Mouse (Mus musculus) CH12.LX (cell line): Measurements from ENCODE around the gene Scarb2. TPM values are rescaled to one million over a fixed set of nuclear protein-coding genes. Genes with fewer than 3 reads are reported as not detected.
A peak's percentile ranks its signal among the peaks of the same experiment; 100 is the strongest.

Source experiments
- DNase-seq: peaks from one replicate; pipeline ENCODE4 v3.0.0-alpha.2; 2013; ENCODE audit errors: extremely low read depth
- H3K27ac ChIP-seq: 2 replicates; pipeline ENCODE4 v1.5.1; 2012; ENCODE audit warnings: low read depth, mild to moderate bottlenecking, control low read depth, moderate library complexity; ENCODE audit not compliant: insufficient read depth
- H3K27me3 ChIP-seq: replicated peaks from 2 replicates; pipeline ENCODE3; 2012; ENCODE audit warnings: inconsistent platforms
- H3K36me3 ChIP-seq, 2 experiments: replicated peaks in 1 of 2; 2 replicates each; pipeline versions ENCODE3 to v1.6.1; 2012; ENCODE audit warnings: inconsistent platforms in 1 of 2, low read length in 1 of 2, mild to moderate bottlenecking in 1 of 2, mixed read lengths in 1 of 2, moderate library complexity in 1 of 2; ENCODE audit not compliant: control insufficient read depth in 1 of 2, insufficient read depth in 1 of 2
- H3K4me1 ChIP-seq, 2 experiments: 2 replicates each; pipeline ENCODE4 v1.6.1; 2012; ENCODE audit warnings: inconsistent platforms in 1 of 2, moderate library complexity in 1 of 2; ENCODE audit not compliant: insufficient read depth in 2 of 2, control insufficient read depth in 1 of 2
- H3K4me2 ChIP-seq: 2 replicates; pipeline ENCODE4 v1.6.1; 2012; ENCODE audit warnings: low read depth, mild to moderate bottlenecking, control low read depth; ENCODE audit not compliant: poor library complexity, insufficient read depth, severe bottlenecking
- H3K4me3 ChIP-seq, 3 experiments: fragments of 150-350 bp in 1 of 3; sonication (generic) in 1 of 3; replicated peaks in 1 of 3; 2 replicates each; pipeline versions ENCODE3 to v1.5.1; 2011 to 2012; ENCODE audit warnings: low read depth in 2 of 3, low read length in 2 of 3, mild to moderate bottlenecking in 2 of 3, moderate library complexity in 2 of 3, control low read depth in 1 of 3, improper control_type of control experiment in 1 of 3, inconsistent platforms in 1 of 3, mixed read lengths in 1 of 3; ENCODE audit not compliant: poor library complexity in 1 of 3
- H3K79me2 ChIP-seq: replicated peaks from 2 replicates; pipeline ENCODE4 v1.6.1; 2012; ENCODE audit warnings: mild to moderate bottlenecking, moderate library complexity; ENCODE audit not compliant: control insufficient read depth, poor library complexity, insufficient read depth, severe bottlenecking; ENCODE audit errors: extremely low read depth
- H3K9ac ChIP-seq: 2 replicates; pipeline ENCODE4 v1.6.1; 2012; ENCODE audit warnings: low read depth, mild to moderate bottlenecking, control low read depth, moderate library complexity; ENCODE audit not compliant: insufficient read depth
- H3K9me3 ChIP-seq: replicated peaks from 2 replicates; pipeline ENCODE3; 2012; ENCODE audit warnings: low read length, inconsistent platforms, mixed read lengths
- BHLHE40 ChIP-seq: IDR thresholded peaks from 2 replicates; pipeline ENCODE4 v1.6.1; 2011; ENCODE audit warnings: mild to moderate bottlenecking, low read depth, low read length, improper control_type of control experiment
- E2F4 ChIP-seq: IDR thresholded peaks from 2 replicates; pipeline ENCODE4 v1.6.1; 2011; ENCODE audit warnings: low read depth, low read length, improper control_type of control experiment; ENCODE audit not compliant: insufficient replicate concordance
- EP300 ChIP-seq: IDR thresholded peaks from 2 replicates; pipeline ENCODE4 v1.6.1; 2011; ENCODE audit warnings: low read length, improper control_type of control experiment
- ETS1 ChIP-seq: conservative IDR thresholded peaks from 2 replicates; pipeline ENCODE4 v1.6.1; 2012; ENCODE audit warnings: low read depth, mild to moderate bottlenecking, inconsistent platforms, low read length, improper control_type of control experiment, moderate library complexity
- GABPA ChIP-seq: IDR thresholded peaks from 2 replicates; pipeline ENCODE4 v1.6.1; 2012; ENCODE audit warnings: low read depth, low read length, improper control_type of control experiment, inconsistent platforms; ENCODE audit not compliant: insufficient replicate concordance
- HCFC1 ChIP-seq: IDR thresholded peaks from 2 replicates; pipeline ENCODE4 v1.6.1; 2012; ENCODE audit warnings: low read depth, mild to moderate bottlenecking, inconsistent platforms, low read length, improper control_type of control experiment
- IRF4 ChIP-seq: IDR thresholded peaks from 2 replicates; pipeline ENCODE4 v1.6.1; 2014; ENCODE audit warnings: low read depth, mild to moderate bottlenecking, inconsistent platforms, low read length, improper control_type of control experiment
- MAFK ChIP-seq: IDR thresholded peaks from 2 replicates; pipeline ENCODE4 v1.6.1; 2011; ENCODE audit warnings: low read length, improper control_type of control experiment; ENCODE audit not compliant: insufficient replicate concordance
- MAX ChIP-seq: IDR thresholded peaks from 2 replicates; pipeline ENCODE4 v1.6.1; 2011; ENCODE audit warnings: low read length, improper control_type of control experiment
- MEF2A ChIP-seq: IDR thresholded peaks from 2 replicates; pipeline ENCODE4 v1.6.1; 2014; ENCODE audit warnings: low read depth, mild to moderate bottlenecking, inconsistent platforms, low read length, improper control_type of control experiment, borderline replicate concordance
- MXI1 ChIP-seq: IDR thresholded peaks from 2 replicates; pipeline ENCODE4 v1.6.1; 2011; ENCODE audit warnings: mild to moderate bottlenecking, low read depth, low read length, improper control_type of control experiment
- NELFE ChIP-seq: IDR thresholded peaks from 2 replicates; pipeline ENCODE4 v1.6.1; 2011; ENCODE audit warnings: low read depth, low read length, improper control_type of control experiment
- PAX5 ChIP-seq: IDR thresholded peaks from 2 replicates; pipeline ENCODE4 v1.6.1; 2012; ENCODE audit warnings: low read length, inconsistent platforms, mixed read lengths
- RCOR1 ChIP-seq: conservative IDR thresholded peaks from 2 replicates; pipeline ENCODE4 v1.6.1; 2012; ENCODE audit warnings: low read depth, mild to moderate bottlenecking, inconsistent platforms, low read length, improper control_type of control experiment
- SIN3A ChIP-seq: IDR thresholded peaks from 2 replicates; pipeline ENCODE4 v1.6.1; 2012; ENCODE audit warnings: low read length, improper control_type of control experiment, inconsistent platforms
- SMC3 ChIP-seq: IDR thresholded peaks from 2 replicates; pipeline ENCODE4 v1.6.1; 2011; ENCODE audit warnings: low read depth, low read length, improper control_type of control experiment
- TCF12 ChIP-seq: IDR thresholded peaks from 2 replicates; pipeline ENCODE4 v1.6.1; 2014; ENCODE audit warnings: low read depth, mild to moderate bottlenecking, inconsistent platforms, low read length, improper control_type of control experiment
- USF1 ChIP-seq: IDR thresholded peaks from 2 replicates; pipeline ENCODE4 v1.6.1; 2014; ENCODE audit warnings: low read depth, mild to moderate bottlenecking, inconsistent platforms, low read length, improper control_type of control experiment
- ZMIZ1 ChIP-seq: IDR thresholded peaks from 2 replicates; pipeline ENCODE4 v1.6.1; 2012; ENCODE audit warnings: low read depth, mild to moderate bottlenecking, inconsistent platforms, low read length, improper control_type of control experiment
- dilution Hi-C: fragments of 300-500 bp; cut with MboI; formaldehyde crosslinking; loops from 2 replicates; pipeline ENCODE4 v1.14.3; 2020; ENCODE audit warnings: low sequenced_read_pairs; ENCODE audit not compliant: extremely low pct_unique_long_range_greater_than_20kb, extremely low pct_ligation_motif_present
- in situ Hi-C: fragments of 300-500 bp; cut with MboI; formaldehyde crosslinking; loops from 3 replicates; pipeline ENCODE4 v1.14.3; 2019; ENCODE audit warnings: low sequenced_read_pairs, low pct_ligation_motif_present, low pct_unique_long_range_greater_than_20kb, mixed read lengths
- polyA plus RNA-seq: library from polyadenylated mRNA; unstranded; fragments of >175 nt; gene quantifications from 2 replicates; pipeline ENCODE4 v1.2.1, GENCODE M21; 2012; ENCODE audit warnings: low read depth; ENCODE audit not compliant: insufficient read length
- total RNA-seq, 2 experiments: library from RNA; depleted of rRNA; stranded (reverse); fragments of 300-350 nt in 1 of 2; fragments of >200 nt in 1 of 2; gene quantifications; 2 replicates each; pipeline ENCODE4 v1.2.3; 2012 to 2014

Gene Scarb2
- total and polyA plus RNA-seq, 3 experiments: 7.2 to 9.5 (median 9.2) TPM

DNA sequence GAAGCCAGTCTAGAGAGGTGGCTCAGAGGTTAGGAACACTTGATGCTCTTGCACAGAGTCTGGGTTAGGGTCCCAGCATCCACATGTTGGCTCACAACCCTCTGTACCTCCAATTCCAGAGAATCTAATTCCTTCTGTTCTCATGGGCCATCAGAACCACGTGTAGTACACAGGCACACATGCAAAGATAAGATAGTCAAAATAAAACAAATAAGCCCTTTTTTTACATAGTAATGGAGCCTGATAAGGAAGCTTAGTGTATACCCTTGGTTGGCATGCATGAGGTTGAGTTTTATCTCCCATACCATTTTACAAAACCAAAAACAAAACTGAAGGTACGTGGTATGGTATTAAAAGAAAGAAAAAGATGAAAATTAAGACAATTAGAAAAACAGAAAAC lies 49.2 kb downstream of the Scarb2 start:
- DNase-seq: no peak
- dilution Hi-C loops (no loop called here), in situ Hi-C loops (loop anchor here (25.0 kb wide), 1 partner anchor 205 kb away; no protein-coding TSS in a partner anchor)
- Histone ChIP-seq H3K79me2 (no peaks in the 10 kb centered on the region), H3K4me2 (no peak overlapping the region), H3K4me3 (no peak overlapping the region), H3K27me3 (no peaks in the 10 kb centered on the region), H3K9me3 (no peaks in the 10 kb centered on the region), H3K4me1 (peaks cover 3 to 7% of the 10 kb centered on the region in 2 experiments; a peak in 3 of 4 replicates), H3K36me3 (peaks cover 0 to 44% of the 10 kb centered on the region in 2 experiments), H3K9ac (no peak overlapping the region), H3K27ac (no peak overlapping the region)
- TF ChIP-seq SMC3 (no peak), MAFK (no peak), EP300 (no peak), MEF2A (no peak), RCOR1 (no peak), E2F4 (no peak), USF1 (no peak), MXI1 (no peak), HCFC1 (no peak), ETS1 (no peak), PAX5 (no peak), MAX (no peak), GABPA (no peak), ZMIZ1 (no peak), IRF4 (no peak), SIN3A (no peak)

DNA sequence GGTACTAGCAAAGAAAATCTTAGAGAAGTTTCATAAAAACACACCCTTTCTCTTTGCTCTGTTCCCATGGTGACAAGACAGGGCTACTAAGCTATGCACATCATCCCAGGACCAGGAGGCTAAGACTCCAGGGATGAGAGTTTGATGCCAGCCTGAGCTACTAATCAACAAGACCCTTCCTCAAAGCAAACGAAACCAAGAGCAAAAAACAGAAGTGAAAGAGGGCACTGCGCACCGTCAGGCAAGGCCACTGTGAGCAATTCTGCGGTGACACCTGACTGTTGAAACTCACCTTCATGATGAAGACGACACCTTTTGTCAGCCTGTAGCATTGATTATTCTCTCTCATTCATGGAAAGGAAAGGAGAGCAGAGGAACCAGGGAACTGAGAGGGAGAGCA lies 53.8 kb downstream of the Scarb2 start:
- in situ Hi-C loops: loop anchor here (25.0 kb wide), 1 partner anchor 209 kb away; no protein-coding TSS in a partner anchor
- Histone ChIP-seq H3K27me3 (no peaks in the 10 kb centered on the region), H3K4me1 (peaks cover 3 to 7% of the 10 kb centered on the region in 2 experiments; a peak in 3 of 4 replicates), H3K36me3 (peaks cover 8 to 74% of the 10 kb centered on the region in 2 experiments), H3K9ac (no peak overlapping the region), H3K4me2 (no peak overlapping the region), H3K79me2 (no peaks in the 10 kb centered on the region), H3K4me3 (no peak overlapping the region), H3K27ac (no peak overlapping the region), H3K9me3 (no peaks in the 10 kb centered on the region)
- DNase-seq: no peak
- dilution Hi-C loops: no loop called here
- TF ChIP-seq EP300 (peak; percentile 74), IRF4 (peak; percentile 87), RCOR1 (no peak), NELFE (no peak), SIN3A (no peak), BHLHE40 (0 out of 2 replicates have a peak, but pooled peaks have one; percentile 19), TCF12 (0 out of 2 replicates have a peak, but pooled peaks have one; percentile 28)
